Mouse (Mus musculus): Measurements from ENCODE around the gene Ino80d. TPM values are rescaled to one million over a fixed set of nuclear protein-coding genes. Genes with fewer than 3 reads are reported as not detected.

The Ino80d gene
- polyA plus RNA-seq, 1 experiment from 2014 or later: 9.7 TPM

GRCm38 (mm10) chr1:63120382-63120781, 5.9 kb upstream of the Ino80d start:
- Histone ChIP-seq H3K4me3 (no peak overlapping the region), H3K36me3 (replicated peaks) (peaks cover 78% of the 10 kb centered on the region), H3K4me1 (peaks cover 12% of the 10 kb centered on the region), H3K9me3 (no peaks in the 10 kb centered on the region), H3K27me3 (replicated peaks; ENCODE audit: low read depth, poor library complexity, severe bottlenecking) (no peaks in the 10 kb centered on the region), H3K27ac (replicated peaks) (no peak overlapping the region)
- DNase-seq (ENCODE audit: low spot score): no peak
- WGBS: 93% methylated on average over 2 of the region's 2 CpGs

DNA sequence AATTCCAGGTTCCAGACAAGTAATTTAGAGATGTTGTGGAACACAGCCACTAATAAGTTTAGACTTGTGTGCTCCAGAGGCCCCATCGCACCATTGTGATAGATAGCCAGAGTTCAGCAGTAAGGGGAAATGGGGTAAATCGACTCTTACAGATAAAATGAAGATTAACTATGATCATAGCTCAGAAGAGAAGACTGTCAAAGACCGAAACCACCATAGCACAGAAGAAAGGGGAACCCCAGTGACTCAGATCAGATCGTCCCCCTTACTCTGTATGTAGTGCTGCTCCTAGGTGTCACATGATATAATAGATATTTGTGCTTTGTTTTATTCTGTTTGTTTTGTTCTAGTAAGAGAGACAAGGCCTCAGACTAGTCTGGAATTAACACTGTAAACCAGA, 5.2 kb upstream of the Ino80d start:
- no peak overlapping the region for H3K4me3 ChIP-seq
- DNase-seq (ENCODE audit: low spot score): no peak
- no peak overlapping the region for H3K27ac ChIP-seq (replicated peaks)
- no peaks in the 10 kb centered on the region for H3K27me3 ChIP-seq (replicated peaks; ENCODE audit: low read depth, poor library complexity, severe bottlenecking)
- H3K36me3 ChIP-seq (replicated peaks): peaks cover 72% of the 10 kb centered on the region
- H3K4me1 ChIP-seq: peaks cover 13% of the 10 kb centered on the region
- no peaks in the 10 kb centered on the region for H3K9me3 ChIP-seq
- 89% methylated on average over 4 of the region's 4 CpGs for WGBS

GRCm38 (mm10) chr1:63115540-63115939, 1.1 kb upstream of the Ino80d start:
- no peak for DNase-seq (ENCODE audit: low spot score)
- peak overlapping the region; percentile 97 for H3K4me3 ChIP-seq
- no peaks in the 10 kb centered on the region for H3K9me3 ChIP-seq
- peaks cover 28% of the 10 kb centered on the region for H3K4me1 ChIP-seq
- H3K36me3 ChIP-seq (replicated peaks): peaks cover 33% of the 10 kb centered on the region
- no peak overlapping the region for H3K27ac ChIP-seq (replicated peaks)
- WGBS: 76% methylated on average over 3 of the region's 3 CpGs
- H3K27me3 ChIP-seq (replicated peaks; ENCODE audit: low read depth, poor library complexity, severe bottlenecking): no peaks in the 10 kb centered on the region

- Histone ChIP-seq H3K9me3 (no peaks in the 10 kb centered on the region), H3K4me1 (peaks cover 32% of the 10 kb centered on the region), H3K27me3 (replicated peaks; ENCODE audit: low read depth, poor library complexity, severe bottlenecking) (no peaks in the 10 kb centered on the region), H3K27ac (replicated peaks) (peak overlapping the region; percentile 100), H3K4me3 (peak overlapping the region; percentile 97), H3K36me3 (replicated peaks) (peaks cover 28% of the 10 kb centered on the region)
- WGBS: 48% methylated on average over 4 of the region's 4 CpGs
- DNase-seq (ENCODE audit: low spot score): no peak
Observed at GRCm38 (mm10) chr1:63115096-63115495, 629 bp upstream of the Ino80d start.

- WGBS: under 1% methylated on average over 91 of the region's 92 CpGs
- H3K36me3 ChIP-seq (replicated peaks): peaks cover 19% of the 10 kb centered on the region
- peak; percentile 69 for DNase-seq (ENCODE audit: low spot score)
- H3K4me1 ChIP-seq: peaks cover 38% of the 10 kb centered on the region
- peak overlapping the region; percentile 100 for H3K27ac ChIP-seq (replicated peaks)
- no peaks in the 10 kb centered on the region for H3K9me3 ChIP-seq
- H3K27me3 ChIP-seq (replicated peaks; ENCODE audit: low read depth, poor library complexity, severe bottlenecking): no peaks in the 10 kb centered on the region
- peak overlapping the region; percentile 97 for H3K4me3 ChIP-seq
Observed at GRCm38 (mm10) chr1:63113274-63114135, 962 bp downstream of the Ino80d start.

DNA sequence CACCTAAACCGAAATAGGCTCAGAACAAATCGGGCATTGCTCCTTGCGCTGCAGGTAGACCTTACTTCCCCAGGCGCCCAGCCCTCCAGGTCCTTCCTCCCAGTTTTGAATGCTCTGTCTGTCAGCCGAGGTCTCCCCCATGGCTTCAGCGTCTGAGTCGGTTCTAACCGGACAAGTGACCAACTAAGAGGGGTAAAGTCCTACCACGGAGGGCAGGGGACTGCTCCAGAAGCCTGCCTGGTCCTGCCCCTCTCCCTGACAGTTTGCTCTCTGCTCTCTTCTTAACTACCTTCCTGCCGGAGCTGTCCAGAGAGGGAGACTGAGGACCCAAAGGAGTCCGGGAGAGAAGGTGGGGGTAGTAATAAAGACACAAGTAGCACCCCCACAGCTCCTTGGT, 1.6 kb downstream of the Ino80d start:
- H3K36me3 ChIP-seq (replicated peaks): peaks cover 14% of the 10 kb centered on the region
- no peaks in the 10 kb centered on the region for H3K9me3 ChIP-seq
- peak overlapping the region; percentile 97 for H3K4me3 ChIP-seq
- H3K27ac ChIP-seq (replicated peaks): peak overlapping the region; percentile 100
- no peaks in the 10 kb centered on the region for H3K27me3 ChIP-seq (replicated peaks; ENCODE audit: low read depth, poor library complexity, severe bottlenecking)
- DNase-seq (ENCODE audit: low spot score): peak; percentile 52
- peaks cover 38% of the 10 kb centered on the region for H3K4me1 ChIP-seq
- WGBS: 3% methylated on average over 11 of the region's 11 CpGs

- DNase-seq (ENCODE audit: low spot score): no peak
- Histone ChIP-seq H3K27me3 (replicated peaks; ENCODE audit: low read depth, poor library complexity, severe bottlenecking) (no peaks in the 10 kb centered on the region), H3K27ac (replicated peaks) (peak overlapping the region; percentile 100), H3K36me3 (replicated peaks) (peaks cover 17% of the 10 kb centered on the region), H3K4me1 (peaks cover 38% of the 10 kb centered on the region), H3K4me3 (peak overlapping the region; percentile 97), H3K9me3 (no peaks in the 10 kb centered on the region)
- WGBS: 50% methylated on average over 8 of the region's 8 CpGs
Observed at GRCm38 (mm10) chr1:63112151-63112864, 2.2 kb downstream of the Ino80d start.

DNA sequence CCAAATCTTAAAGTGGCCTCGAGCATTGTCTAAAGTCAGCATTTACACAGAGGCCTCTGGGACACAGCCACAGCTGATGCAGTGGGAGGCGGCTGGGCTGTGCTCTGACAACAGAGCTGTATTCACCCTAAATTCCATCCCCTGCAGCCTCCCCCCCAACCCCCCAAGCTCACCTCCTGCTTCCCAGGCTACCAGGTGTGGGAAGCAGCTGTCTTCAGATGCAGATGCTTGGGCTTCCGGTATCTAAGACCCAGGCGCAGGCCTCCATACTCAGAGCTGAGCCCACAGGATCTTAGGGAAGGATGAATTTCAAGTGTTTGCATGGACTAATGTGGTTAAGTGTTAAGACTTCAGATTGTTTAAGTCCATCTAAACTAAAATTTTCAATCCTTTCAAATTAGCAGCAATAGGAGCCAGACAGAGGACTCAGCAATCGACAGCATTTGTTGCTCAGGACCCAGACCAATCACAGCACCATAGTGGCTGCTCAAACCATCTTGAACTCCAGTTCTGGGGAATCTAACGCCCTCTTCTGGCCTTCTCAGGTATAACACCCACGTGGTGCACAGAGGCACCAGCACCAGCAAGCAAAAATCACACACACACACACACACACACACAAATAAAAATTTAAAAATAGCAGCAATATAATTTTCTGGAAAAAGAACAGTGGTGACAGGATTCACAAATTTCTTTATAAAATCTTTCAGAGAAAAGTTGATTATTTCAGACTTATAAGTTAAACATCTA, 3.8 kb downstream of the Ino80d start:
- peak; percentile 66 for DNase-seq (ENCODE audit: low spot score)
- peak overlapping the region; percentile 25; the same call in 1 of the 2 replicates for H3K4me3 ChIP-seq
- peaks cover 29% of the 10 kb centered on the region for H3K4me1 ChIP-seq
- H3K36me3 ChIP-seq (replicated peaks): peaks cover 19% of the 10 kb centered on the region
- H3K27ac ChIP-seq (replicated peaks): peak overlapping the region; percentile 44; the same call in 1 of the 2 replicates
- H3K27me3 ChIP-seq (replicated peaks; ENCODE audit: low read depth, poor library complexity, severe bottlenecking): no peaks in the 10 kb centered on the region
- 44% methylated on average over 7 of the region's 7 CpGs for WGBS
- H3K9me3 ChIP-seq: no peaks in the 10 kb centered on the region

DNA sequence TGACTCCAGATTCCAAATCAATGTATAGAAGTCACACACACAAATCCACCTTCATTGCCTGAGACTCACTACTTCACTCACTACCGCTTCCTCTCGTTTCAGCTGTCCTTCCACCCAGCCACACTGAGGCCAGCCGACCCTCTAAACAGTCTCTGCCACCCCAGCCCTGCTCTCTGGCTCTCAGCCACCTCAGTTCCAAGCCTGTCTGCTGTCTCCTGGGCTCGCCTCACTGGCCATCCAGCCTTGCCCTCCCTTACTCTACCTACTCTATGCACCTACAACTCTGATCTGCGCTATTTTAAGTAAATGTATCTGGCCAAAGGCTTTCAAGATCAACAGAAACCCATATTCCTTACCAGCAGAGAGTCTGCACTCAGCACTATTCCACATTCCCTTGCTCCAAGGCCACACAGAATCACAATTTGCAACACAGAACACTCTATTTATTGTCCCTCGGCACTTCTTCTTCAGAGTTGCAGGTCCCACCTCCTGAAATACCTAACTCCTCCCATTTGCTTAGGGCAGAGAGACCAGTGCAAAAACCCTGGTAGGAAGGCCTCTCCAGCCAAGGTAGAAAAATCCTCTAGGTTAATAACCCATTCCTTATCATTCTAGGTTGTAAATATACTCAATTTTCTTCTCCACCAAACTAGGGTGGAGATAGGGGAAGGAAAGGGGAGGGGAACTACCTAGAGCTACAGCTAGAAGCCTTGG, 6.7 kb downstream of the Ino80d start:
- Histone ChIP-seq H3K27me3 (replicated peaks; ENCODE audit: low read depth, poor library complexity, severe bottlenecking) (no peaks in the 10 kb centered on the region), H3K4me1 (peaks cover 22% of the 10 kb centered on the region), H3K4me3 (no peak overlapping the region), H3K27ac (replicated peaks) (no peak overlapping the region), H3K9me3 (no peaks in the 10 kb centered on the region), H3K36me3 (replicated peaks) (peaks cover 48% of the 10 kb centered on the region)
- WGBS: 82% methylated on average over 6 of the region's 6 CpGs
- no peak for DNase-seq (ENCODE audit: low spot score)

DNA sequence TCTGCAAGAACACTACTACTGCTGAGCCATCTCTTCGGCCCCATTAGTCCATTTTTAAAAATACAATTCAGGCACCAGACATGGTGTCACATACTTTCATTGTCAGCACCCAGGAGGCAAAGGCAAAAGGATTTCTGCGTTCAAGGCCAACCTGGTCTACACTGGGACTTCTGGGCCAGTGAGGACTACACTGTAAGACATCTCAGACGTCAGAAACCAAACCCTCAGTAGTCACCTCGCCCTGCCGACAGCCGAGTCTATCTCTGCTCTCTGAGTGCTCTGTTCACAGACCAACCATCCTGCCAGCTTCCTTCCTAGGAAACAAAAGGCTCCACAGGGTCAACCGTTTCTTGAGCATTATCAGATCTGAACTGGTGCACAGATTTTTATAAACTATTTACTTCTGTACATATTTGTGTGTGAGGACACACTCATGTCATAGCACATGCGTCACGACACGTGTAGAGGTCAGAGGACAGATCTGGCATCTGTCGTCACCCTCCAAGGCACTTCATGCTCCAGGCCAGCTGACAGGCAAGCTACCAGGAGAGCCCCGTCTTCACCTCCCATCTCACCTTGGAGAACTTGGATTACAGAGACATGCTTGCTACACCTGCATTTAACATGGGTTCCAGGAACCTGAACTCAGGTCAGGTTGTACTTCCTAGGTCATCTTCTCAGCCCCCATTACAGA, 11.6 kb downstream of the Ino80d start:
- Histone ChIP-seq H3K27me3 (replicated peaks; ENCODE audit: low read depth, poor library complexity, severe bottlenecking) (no peaks in the 10 kb centered on the region), H3K27ac (replicated peaks) (no peak overlapping the region), H3K9me3 (no peaks in the 10 kb centered on the region), H3K4me3 (no peak overlapping the region), H3K36me3 (replicated peaks) (peaks cover 87% of the 10 kb centered on the region), H3K4me1 (no peaks in the 10 kb centered on the region)
- WGBS: 92% methylated on average over 12 of the region's 12 CpGs
- DNase-seq (ENCODE audit: low spot score): no peak

DNA sequence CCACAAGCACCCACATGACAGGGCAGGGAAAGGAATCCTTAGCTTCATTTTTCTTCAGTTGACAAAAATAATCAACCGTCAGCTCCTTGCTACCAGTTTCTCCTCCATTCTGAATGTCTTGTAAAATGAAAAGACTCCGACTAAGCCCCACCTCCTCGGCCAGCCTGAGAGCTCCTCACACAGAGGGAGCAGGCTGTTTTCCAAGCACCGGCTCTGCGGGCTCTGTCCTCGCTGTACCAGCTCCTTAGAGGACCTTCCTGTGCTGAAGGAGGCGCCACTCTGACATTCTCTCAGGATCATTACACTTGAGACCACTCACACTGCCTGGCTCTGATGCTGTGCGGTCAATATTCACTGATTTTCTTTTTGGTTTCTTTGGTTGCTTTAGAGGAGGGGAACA, 14.3 kb downstream of the Ino80d start:
- WGBS: 91% methylated on average over 8 of the region's 8 CpGs
- no peak for DNase-seq (ENCODE audit: low spot score)
- H3K27ac ChIP-seq (replicated peaks): no peak overlapping the region
- H3K9me3 ChIP-seq: no peaks in the 10 kb centered on the region
- H3K36me3 ChIP-seq (replicated peaks): peaks cover 97% of the 10 kb centered on the region
- no peaks in the 10 kb centered on the region for H3K4me1 ChIP-seq
- no peaks in the 10 kb centered on the region for H3K27me3 ChIP-seq (replicated peaks; ENCODE audit: low read depth, poor library complexity, severe bottlenecking)
- no peak overlapping the region for H3K4me3 ChIP-seq

All from embryonic facial prominence, embryonic 10.5 days (tissue).